Mouse (Mus musculus) R1 (cell line): ENCODE results near the gene Ryr2.

Experiments
- DNase-seq: peaks from one replicate; pipeline ENCODE4 v3.0.0-alpha.2; 2018; ENCODE audit warnings: low read depth, low spot score

The Ryr2 gene

GRCm38 (mm10) chr13:11941724-11942123, 165.0 kb downstream of the Ryr2 start:
- DNase-seq, result no peak

- peak; percentile 84 for DNase-seq
Measured at GRCm38 (mm10) chr13:11934297-11935060, 172.3 kb downstream of the Ryr2 start.

GRCm38 (mm10) chr13:11933334-11933733, 173.4 kb downstream of the Ryr2 start:
- DNase-seq, result peak; percentile 86

GRCm38 (mm10) chr13:11928709-11929108, 178.0 kb downstream of the Ryr2 start:
- no peak for DNase-seq

GRCm38 (mm10) chr13:11927727-11928126, 179.0 kb downstream of the Ryr2 start:
- peak; percentile 89 for DNase-seq

GRCm38 (mm10) chr13:11926720-11927500, 179.8 kb downstream of the Ryr2 start:
- no peak for DNase-seq

GRCm38 (mm10) chr13:11926215-11926614, 180.5 kb downstream of the Ryr2 start:
- DNase-seq, result no peak

GRCm38 (mm10) chr13:11924732-11925131, 182.0 kb downstream of the Ryr2 start:
- no peak for DNase-seq

- DNase-seq, result no peak
Measured at GRCm38 (mm10) chr13:11920495-11920894, 186.2 kb downstream of the Ryr2 start.

- no peak for DNase-seq
Measured at GRCm38 (mm10) chr13:11919448-11919847, 187.3 kb downstream of the Ryr2 start.

- DNase-seq, result no peak
Measured at GRCm38 (mm10) chr13:11915619-11916018, 191.1 kb downstream of the Ryr2 start.

GRCm38 (mm10) chr13:11914682-11915081, 192.1 kb downstream of the Ryr2 start:
- DNase-seq, result no peak

- DNase-seq, result peak; percentile 92
Measured at GRCm38 (mm10) chr13:11912208-11912607, 194.5 kb downstream of the Ryr2 start.

- peak; percentile 57 for DNase-seq
Measured at GRCm38 (mm10) chr13:11908123-11908522, 198.6 kb downstream of the Ryr2 start.

GRCm38 (mm10) chr13:11905126-11905525, 201.6 kb downstream of the Ryr2 start:
- no peak for DNase-seq

- DNase-seq, result no peak
Measured at GRCm38 (mm10) chr13:11903272-11903671, 203.5 kb downstream of the Ryr2 start.

- DNase-seq, result no peak
Measured at GRCm38 (mm10) chr13:11902856-11903255, 203.9 kb downstream of the Ryr2 start.

- no peak for DNase-seq
Measured at GRCm38 (mm10) chr13:11900631-11901030, 206.1 kb downstream of the Ryr2 start.

GRCm38 (mm10) chr13:11895631-11896030, 211.1 kb downstream of the Ryr2 start:
- DNase-seq, result no peak

GRCm38 (mm10) chr13:11891739-11892138, 215.0 kb downstream of the Ryr2 start:
- DNase-seq, result no peak

GRCm38 (mm10) chr13:11891115-11891514, 215.6 kb downstream of the Ryr2 start:
- no peak for DNase-seq

- no peak for DNase-seq
Measured at GRCm38 (mm10) chr13:11884175-11884574, 222.6 kb downstream of the Ryr2 start.

- no peak for DNase-seq
Measured at GRCm38 (mm10) chr13:11882359-11882758, 224.4 kb downstream of the Ryr2 start.
